Mouse (Mus musculus) heart, postnatal 0 days (tissue): Measurements from ENCODE around the gene Flt1. TPM values are rescaled to one million over a fixed set of nuclear protein-coding genes. Genes with fewer than 3 reads are reported as not detected.

Experiments used
- ATAC-seq: fragments of 200-750 bp; cut with Nextera tagmentation; 2 replicates; pipeline ENCODE4 v1.8.0; 2017; ENCODE audit warnings: low read depth, moderate number of reproducible peaks, moderate library complexity; ENCODE audit not compliant: insufficient read depth
- DNase-seq: peaks from one replicate; pipeline ENCODE4 v3.0.0-alpha.2; 2016; ENCODE audit warnings: low spot score
- H3K27ac ChIP-seq: fragments of 300-500 bp; sonication (generic); 2 replicates; pipeline ENCODE4 v1.5.1; 2014; ENCODE audit warnings: low read depth, mild to moderate bottlenecking
- H3K27me3 ChIP-seq: fragments of 300-500 bp; sonication (generic); 2 replicates; pipeline ENCODE4 v1.6.1; 2014; ENCODE audit warnings: low read length, mixed read lengths; ENCODE audit not compliant: control insufficient read depth, insufficient read depth
- H3K36me3 ChIP-seq: fragments of 300-500 bp; sonication (generic); replicated peaks from 2 replicates; pipeline ENCODE4 v1.6.1; 2014; ENCODE audit warnings: low read length, mixed read lengths; ENCODE audit not compliant: control insufficient read depth, insufficient read depth
- H3K4me1 ChIP-seq: fragments of 300-500 bp; sonication (generic); 2 replicates; pipeline ENCODE4 v1.6.1; 2014; ENCODE audit warnings: antibody characterized with exemption; ENCODE audit not compliant: control insufficient read depth, insufficient read depth
- H3K4me2 ChIP-seq: fragments of 300-500 bp; sonication (generic); 2 replicates; pipeline ENCODE4 v1.6.1; 2014; ENCODE audit warnings: low read depth, mild to moderate bottlenecking, low read length, moderate library complexity
- H3K4me3 ChIP-seq: fragments of 300-500 bp; sonication (generic); 2 replicates; pipeline ENCODE4 v1.5.1; 2014; ENCODE audit warnings: low read depth, low read length
- H3K9ac ChIP-seq: fragments of 300-500 bp; sonication (generic); replicated peaks from 2 replicates; pipeline ENCODE4 v1.6.1; 2014; ENCODE audit warnings: low read depth, low read length, mixed read lengths
- H3K9me3 ChIP-seq: fragments of 300-500 bp; sonication (generic); replicated peaks from 2 replicates; pipeline ENCODE4 v1.6.1; 2016; ENCODE audit warnings: low read length; ENCODE audit not compliant: control insufficient read depth
- CTCF ChIP-seq: IDR thresholded peaks from 2 replicates; pipeline ENCODE4 v1.5.1; 2016; ENCODE audit warnings: antibody characterized with exemption, control low read depth, low read depth
- EP300 ChIP-seq: IDR thresholded peaks from 2 replicates; pipeline ENCODE4 v1.6.1; 2016; ENCODE audit warnings: antibody characterized with exemption, low read depth
- WGBS: fragments of 180-500 bp; shearing (Covaris S2); extraction: QIAGEN DNeasy Blood & Tissue Kit; methylation state at CpG from one replicate; pipeline ENCODE4 v1.1.7; 2014; 5-methylcytosine and 5-hydroxymethylcytosine counted together
- polyA plus RNA-seq: library from polyadenylated mRNA; unstranded; fragments of >200 nt; fragmentation: Nextera tagmentation; extraction: Ambion mirVana; gene quantifications from 2 replicates; pipeline ENCODE4 v1.2.1, GENCODE M21; 2015
- total RNA-seq: library from RNA; depleted of rRNA; stranded (reverse); fragments of >200 nt; gene quantifications from 2 replicates; pipeline ENCODE4 v1.2.3, GENCODE M21; 2014; ENCODE audit warnings: low replicate concordance

Flt1 gene
- total and polyA plus RNA-seq, 2 experiments from 2014 or later, result 11.8 to 39.1 TPM

DNA sequence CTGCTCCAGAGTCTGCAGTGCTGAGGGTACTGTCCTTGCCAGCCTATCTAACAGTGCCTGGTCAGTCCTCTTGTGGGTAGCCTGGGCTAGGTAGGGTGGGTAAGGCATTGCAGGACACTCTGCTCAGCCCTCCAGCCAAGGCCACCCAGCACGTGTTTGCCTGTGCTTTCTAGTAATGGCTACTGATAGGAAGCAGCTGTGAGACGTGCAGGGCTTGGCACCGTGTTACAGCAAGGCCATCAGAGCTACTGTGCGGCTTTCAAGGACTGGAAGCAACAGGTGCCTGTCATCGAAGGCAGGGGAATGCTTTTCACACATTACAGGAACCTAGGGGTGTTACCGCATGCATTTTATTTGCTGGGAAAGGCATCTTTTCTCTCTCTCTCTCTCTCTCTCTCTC lies 148.8 kb downstream of the Flt1 start:
- peak; percentile 49; the same call in 1 of the 2 replicates for ATAC-seq

GRCm38 (mm10) chr5:147574517-147574916 lies 151.3 kb downstream of the Flt1 start:
- Histone ChIP-seq H3K4me1 (no peaks in the 10 kb centered on the region), H3K9ac (no peak overlapping the region), H3K4me2 (no peak overlapping the region), H3K27me3 (no peaks in the 10 kb centered on the region), H3K36me3 (no peaks in the 10 kb centered on the region), H3K27ac (no peak overlapping the region; the same call in 1 of the 2 replicates), H3K4me3 (no peak overlapping the region), H3K9me3 (no peaks in the 10 kb centered on the region)
- DNase-seq (peak; percentile 37), ATAC-seq (peak; percentile 60)
- WGBS, result 26% methylated on average over 8 of the region's 8 CpGs
- peak; percentile 30; the same call in 1 of the 2 replicates for TF ChIP-seq EP300
- TF ChIP-seq CTCF, result peak; percentile 7; the same call in 1 of the 2 replicates

More for the DNA sequence above, 148.8 kb downstream of the Flt1 start:
- H3K27me3 ChIP-seq, result no peaks in the 10 kb centered on the region
- no peaks in the 10 kb centered on the region; the same call in 1 of the 2 replicates for H3K36me3 ChIP-seq
- H3K9ac ChIP-seq, result no peak overlapping the region
- no peak overlapping the region for H3K4me2 ChIP-seq
- no peaks in the 10 kb centered on the region for H3K4me1 ChIP-seq
- TF ChIP-seq CTCF, result no peak
- TF ChIP-seq EP300, result no peak
- no peak overlapping the region for H3K4me3 ChIP-seq
- no peak overlapping the region for H3K27ac ChIP-seq
- H3K9me3 ChIP-seq, result no peaks in the 10 kb centered on the region
- no peak for DNase-seq
- WGBS, result 33% methylated on average over 6 of the region's 6 CpGs

- Histone ChIP-seq H3K9ac (no peak overlapping the region), H3K27me3 (no peaks in the 10 kb centered on the region), H3K9me3 (no peaks in the 10 kb centered on the region), H3K4me3 (no peak overlapping the region), H3K4me2 (no peak overlapping the region), H3K36me3 (no peaks in the 10 kb centered on the region), H3K27ac (no peak overlapping the region), H3K4me1 (no peaks in the 10 kb centered on the region)
- no peak for ATAC-seq
- WGBS, result 73% methylated on average over 1 of the region's 1 CpGs
- no peak for TF ChIP-seq EP300
- no peak for DNase-seq
Measured at GRCm38 (mm10) chr5:147573555-147573954, 152.3 kb downstream of the Flt1 start.

GRCm38 (mm10) chr5:147572695-147573094 lies 153.1 kb downstream of the Flt1 start:
- WGBS, result 67% methylated on average over 7 of the region's 7 CpGs
- ATAC-seq (no peak), DNase-seq (no peak)

GRCm38 (mm10) chr5:147566335-147566734 lies 159.5 kb downstream of the Flt1 start:
- no peak for TF ChIP-seq EP300
- TF ChIP-seq CTCF, result no peak
- ATAC-seq (no peak), DNase-seq (no peak)
- Histone ChIP-seq H3K27me3 (no peaks in the 10 kb centered on the region), H3K9me3 (no peaks in the 10 kb centered on the region), H3K27ac (no peak overlapping the region), H3K4me3 (no peak overlapping the region), H3K9ac (no peak overlapping the region), H3K36me3 (no peaks in the 10 kb centered on the region), H3K4me1 (no peaks in the 10 kb centered on the region), H3K4me2 (no peak overlapping the region)
- WGBS, result 38% methylated on average over 7 of the region's 7 CpGs

More at GRCm38 (mm10) chr5:147572695-147573094, 153.1 kb downstream of the Flt1 start:
- Histone ChIP-seq H3K4me2 (no peak overlapping the region), H3K27ac (no peak overlapping the region), H3K36me3 (no peaks in the 10 kb centered on the region), H3K4me3 (no peak overlapping the region), H3K4me1 (no peaks in the 10 kb centered on the region), H3K9me3 (no peaks in the 10 kb centered on the region), H3K9ac (no peak overlapping the region), H3K27me3 (no peaks in the 10 kb centered on the region)
- TF ChIP-seq EP300 (no peak), CTCF (no peak)

DNA sequence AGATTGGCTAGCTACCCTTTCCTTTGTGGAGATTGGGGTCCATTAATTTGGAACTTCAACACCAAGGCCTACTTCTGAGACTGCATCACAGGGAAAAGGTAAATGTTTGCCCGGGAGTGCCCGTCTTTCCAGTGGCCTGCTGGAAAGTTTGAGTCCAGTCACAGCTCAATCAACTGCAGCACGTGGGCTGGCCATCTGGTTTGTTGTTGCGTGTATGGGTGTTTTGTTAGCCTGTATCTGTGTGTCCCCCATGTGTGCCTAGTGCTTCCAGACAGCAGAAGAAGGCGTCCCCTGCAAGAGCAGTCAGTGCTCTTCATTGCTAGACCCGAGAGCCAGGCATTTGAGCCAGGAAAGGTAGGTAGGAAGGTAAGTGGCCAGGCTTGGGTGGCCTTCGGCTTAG lies 160.4 kb downstream of the Flt1 start:
- TF ChIP-seq CTCF (no peak), EP300 (no peak)
- no peaks in the 10 kb centered on the region for H3K36me3 ChIP-seq
- H3K4me3 ChIP-seq, result no peak overlapping the region
- 85% methylated on average over 7 of the region's 7 CpGs for WGBS
- no peak overlapping the region for H3K27ac ChIP-seq
- no peaks in the 10 kb centered on the region for H3K27me3 ChIP-seq
- ATAC-seq (no peak), DNase-seq (no peak)
- no peaks in the 10 kb centered on the region for H3K9me3 ChIP-seq
- H3K4me2 ChIP-seq, result no peak overlapping the region
- H3K9ac ChIP-seq, result no peak overlapping the region
- H3K4me1 ChIP-seq, result no peaks in the 10 kb centered on the region
